Mouse (Mus musculus) liver, adult 2 months (tissue): ENCODE measurements around the gene Tmem169. TPM values are rescaled to one million over a fixed set of nuclear protein-coding genes. Genes with fewer than 3 reads are reported as not detected.

Experiments
- DNase-seq: peaks from one replicate; pipeline ENCODE4 v3.0.0-alpha.2; 2011; ENCODE audit warnings: low read depth, low spot score; ENCODE audit errors: extremely low read depth
- H3K27ac ChIP-seq: fragments of 200-500 bp; replicated peaks from 2 replicates; pipeline ENCODE4 v1.5.1; 2012; ENCODE audit warnings: low read depth, mild to moderate bottlenecking, control low read depth, inconsistent platforms, low read length; ENCODE audit not compliant: insufficient read depth
- H3K27me3 ChIP-seq: fragments of 200-500 bp; 2 replicates; pipeline ENCODE4 v1.6.1; 2012; ENCODE audit warnings: mild to moderate bottlenecking, moderate library complexity, low read length, inconsistent platforms; ENCODE audit not compliant: control insufficient read depth, insufficient read depth
- H3K36me3 ChIP-seq: fragments of 200-500 bp; 2 replicates; pipeline ENCODE4 v1.6.1; 2012; ENCODE audit warnings: low read length, inconsistent platforms; ENCODE audit not compliant: control insufficient read depth, insufficient read depth
- H3K4me1 ChIP-seq: fragments of 200-500 bp; 2 replicates; pipeline ENCODE4 v1.6.1; 2011; ENCODE audit warnings: low read length; ENCODE audit not compliant: control insufficient read depth, insufficient read depth
- H3K4me3 ChIP-seq: fragments of 200-500 bp; 2 replicates; pipeline ENCODE4 v1.5.1; 2011; ENCODE audit warnings: low read depth, mild to moderate bottlenecking, control low read depth, low read length, moderate library complexity; ENCODE audit not compliant: insufficient read depth
- H3K79me2 ChIP-seq: fragments of 200-500 bp; 2 replicates; pipeline ENCODE4 v1.6.1; 2012; ENCODE audit warnings: inconsistent platforms, mild to moderate bottlenecking, low read length, moderate library complexity; ENCODE audit not compliant: control insufficient read depth, insufficient read depth
- H3K9ac ChIP-seq: fragments of 200-500 bp; 2 replicates; pipeline ENCODE4 v1.6.1; 2012; ENCODE audit warnings: low read depth, mild to moderate bottlenecking, control low read depth, inconsistent platforms, low read length
- CTCF ChIP-seq: fragments of 200-500 bp; IDR thresholded peaks from 2 replicates; pipeline ENCODE4 v1.5.1; 2011; ENCODE audit warnings: low read depth, low read length, control low read depth
- POLR2A ChIP-seq: fragments of 200-500 bp; IDR thresholded peaks from 2 replicates; pipeline ENCODE4 v1.6.1; 2011; ENCODE audit warnings: low read length, control low read depth; ENCODE audit not compliant: insufficient read depth; ENCODE audit errors: extremely low read depth
- WGBS: fragments of 180-500 bp; shearing (Covaris S2); methylation state at CpG from one replicate; pipeline ENCODE4 v1.1.7; 2018; 5-methylcytosine and 5-hydroxymethylcytosine counted together
- polyA plus RNA-seq: library from polyadenylated mRNA; depleted of rRNA; stranded (reverse); fragments of >200 nt; gene quantifications from 2 replicates; pipeline ENCODE4 v1.2.3, GENCODE M21; 2012; rRNA removed
- total RNA-seq: library from RNA; depleted of rRNA; stranded (reverse); fragments of >200 nt; gene quantifications from 2 replicates; pipeline ENCODE4 v1.2.3, GENCODE M21; 2014; rRNA removed

Tmem169 gene
- total and polyA plus RNA-seq, 2 experiments, result 0.16 to 0.18 TPM

- Histone ChIP-seq H3K79me2 (no peaks in the 10 kb centered on the region), H3K4me1 (no peaks in the 10 kb centered on the region), H3K27ac (no peak overlapping the region), H3K9ac (no peak overlapping the region), H3K36me3 (peaks cover 22% of the 10 kb centered on the region), H3K27me3 (no peaks in the 10 kb centered on the region), H3K4me3 (no peak overlapping the region)
- WGBS, result 93% methylated on average over 11 of the region's 11 CpGs
- TF ChIP-seq POLR2A, result no peak
- TF ChIP-seq CTCF, result no peak
- DNase-seq, result no peak
Measured at GRCm38 (mm10) chr1:72326162-72326821, 42.1 kb downstream of the Tmem169 start.

GRCm38 (mm10) chr1:72334807-72335206, 50.6 kb downstream of the Tmem169 start:
- Histone ChIP-seq H3K27me3 (no peaks in the 10 kb centered on the region), H3K27ac (peak overlapping the region; percentile 60), H3K9ac (no peak overlapping the region), H3K79me2 (no peaks in the 10 kb centered on the region), H3K4me3 (no peak overlapping the region), H3K36me3 (peaks cover 4% of the 10 kb centered on the region; the same call in 1 of the 2 replicates), H3K4me1 (peaks cover 6% of the 10 kb centered on the region; the same call in 1 of the 2 replicates)
- 27% methylated on average over 11 of the region's 11 CpGs for whole genome bisulfite sequencing
- peak; percentile 97 for DNase-seq
- TF ChIP-seq CTCF, result no peak
- no peak for TF ChIP-seq POLR2A

DNA sequence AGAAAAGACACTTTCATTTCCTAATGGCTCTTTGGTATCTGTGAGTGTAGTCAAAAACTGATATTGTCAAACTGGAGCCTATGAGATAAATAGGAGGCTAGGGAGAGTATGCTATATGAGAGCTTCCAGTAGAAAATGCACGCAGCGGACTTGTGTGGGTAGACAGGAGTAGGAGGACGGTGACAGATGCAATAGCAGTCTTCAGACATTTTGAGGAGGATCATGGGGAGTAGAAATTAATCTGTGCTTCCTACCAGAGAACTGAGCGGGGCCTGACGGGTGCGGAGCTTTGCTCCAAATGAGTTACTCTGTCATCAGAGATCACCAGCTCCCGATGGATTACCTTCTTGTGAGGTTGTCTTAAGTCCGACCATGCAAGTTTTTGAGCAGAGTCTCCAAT, 52.6 kb downstream of the Tmem169 start:
- Histone ChIP-seq H3K4me1 (peaks cover 6% of the 10 kb centered on the region; the same call in 1 of the 2 replicates), H3K4me3 (no peak overlapping the region), H3K79me2 (no peaks in the 10 kb centered on the region), H3K27me3 (no peaks in the 10 kb centered on the region), H3K36me3 (peaks cover 3% of the 10 kb centered on the region; the same call in 1 of the 2 replicates), H3K9ac (no peak overlapping the region), H3K27ac (no peak overlapping the region)
- no peak for DNase-seq
- TF ChIP-seq CTCF, result no peak
- no peak for TF ChIP-seq POLR2A
- WGBS, result 96% methylated on average over 8 of the region's 8 CpGs

DNA sequence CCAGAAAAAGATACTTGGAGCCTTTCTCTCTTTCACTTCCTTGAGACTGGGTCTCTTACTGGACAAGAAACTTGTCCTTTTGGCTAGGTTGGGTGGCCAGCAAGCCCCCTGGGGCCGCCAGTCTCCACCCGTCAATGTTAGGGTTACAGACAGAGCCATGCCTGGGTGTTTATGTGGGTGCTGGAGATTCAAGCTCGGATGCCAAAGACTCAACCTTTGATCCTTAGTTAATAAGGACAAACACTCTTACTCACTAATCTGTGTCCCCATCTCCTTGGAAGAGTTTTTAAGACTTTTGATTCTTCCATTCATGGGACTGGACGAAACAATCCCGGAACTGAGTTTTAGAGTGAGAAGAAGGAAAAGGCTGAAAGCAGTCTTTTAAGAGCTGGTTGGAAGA, 54.2 kb downstream of the Tmem169 start:
- no peak for TF ChIP-seq CTCF
- no peak for TF ChIP-seq POLR2A
- Histone ChIP-seq H3K4me3 (no peak overlapping the region), H3K4me1 (peaks cover 6% of the 10 kb centered on the region; the same call in 1 of the 2 replicates), H3K79me2 (no peaks in the 10 kb centered on the region), H3K9ac (no peak overlapping the region), H3K36me3 (peaks cover 5% of the 10 kb centered on the region; the same call in 1 of the 2 replicates), H3K27ac (no peak overlapping the region), H3K27me3 (no peaks in the 10 kb centered on the region)
- WGBS, result 84% methylated on average over 5 of the region's 5 CpGs
- peak; percentile 14 for DNase-seq

GRCm38 (mm10) chr1:72347873-72348272, 63.7 kb downstream of the Tmem169 start:
- TF ChIP-seq POLR2A (no peak), CTCF (no peak)
- DNase-seq, result no peak
- Histone ChIP-seq H3K9ac (no peak overlapping the region), H3K79me2 (no peaks in the 10 kb centered on the region), H3K4me1 (no peaks in the 10 kb centered on the region), H3K4me3 (no peak overlapping the region), H3K27ac (no peak overlapping the region), H3K36me3 (peaks cover 4% of the 10 kb centered on the region; the same call in 1 of the 2 replicates), H3K27me3 (no peaks in the 10 kb centered on the region)
- whole genome bisulfite sequencing, result 88% methylated on average over 6 of the region's 6 CpGs

Other genes with a start within 250 kb of the Tmem169 start
- gene Mreg, start 72.1 kb upstream of the Tmem169 start, total RNA-seq, result 19.5 and 27.9 TPM in 2 replicates
- 43.1 and 56.6 TPM in 2 replicates for gene Mreg, start 72.1 kb upstream of the Tmem169 start, polyA plus RNA-seq
- 262 and 269 TPM in 2 replicates for gene Pecr, start 55 bp upstream of the Tmem169 start, total RNA-seq
- gene Pecr, start 55 bp upstream of the Tmem169 start, polyA plus RNA-seq, result 228 and 250 TPM in 2 replicates
- gene Xrcc5, start 23.1 kb downstream of the Tmem169 start, total RNA-seq, result 18.7 and 23.5 TPM in 2 replicates
- 3.2 and 3.3 TPM in 2 replicates for gene Xrcc5, start 23.1 kb downstream of the Tmem169 start, polyA plus RNA-seq